Mouse (Mus musculus): Measurements from ENCODE around the gene Gm49320.

Gene Gm49320

GRCm38 (mm10) chr8:4259125-4259804 is 20.6 kb downstream of the Gm49320 start, which contains the start of gene Ctxn1:
Gene Ctxn1, minus strand, starts transcription at chr8:4259274.
- DNase-seq (ENCODE audit: low read depth): peak; percentile 93

- DNase-seq (ENCODE audit: low read depth): no peak
These were observed 21.1 kb downstream of the Gm49320 start for GRCm38 (mm10) chr8:4259805-4260170.

- no peak for DNase-seq (ENCODE audit: low read depth)
These were observed 24.6 kb downstream of the Gm49320 start for GRCm38 (mm10) chr8:4263105-4263791.

- DNase-seq (ENCODE audit: low read depth): no peak
These were observed 26.7 kb downstream of the Gm49320 start for GRCm38 (mm10) chr8:4265160-4265914.

- no peak for DNase-seq (ENCODE audit: low read depth)
These were observed 29.0 kb downstream of the Gm49320 start for GRCm38 (mm10) chr8:4267627-4268026.

- DNase-seq (ENCODE audit: low read depth): no peak
These were observed 30.9 kb downstream of the Gm49320 start for GRCm38 (mm10) chr8:4269609-4270008.

GRCm38 (mm10) chr8:4275275-4276110 is 36.8 kb downstream of the Gm49320 start, which contains the start of gene Timm44:
Gene Timm44, minus strand, starts transcription at chr8:4275913.
- peak; percentile 94 for DNase-seq (ENCODE audit: low read depth)

- no peak for DNase-seq (ENCODE audit: low read depth)
These were observed 37.4 kb downstream of the Gm49320 start for GRCm38 (mm10) chr8:4276111-4276465.

GRCm38 (mm10) chr8:4292738-4293137 is 54.1 kb downstream of the Gm49320 start:
- no peak for DNase-seq (ENCODE audit: low read depth)

GRCm38 (mm10) chr8:4297822-4298221 is 59.2 kb downstream of the Gm49320 start:
- no peak for DNase-seq (ENCODE audit: low read depth)

All from naive thymus-derived CD4-positive, alpha-beta T cell, adult 2 months (primary cell).